Mouse (Mus musculus): ENCODE results near the gene Tmem95. TPM values are rescaled to one million over a fixed set of nuclear protein-coding genes. Genes with fewer than 3 reads are reported as not detected.

Gene Tmem95
- polyA plus RNA-seq (2015; fragmentation: Nextera tagmentation; extraction: Ambion mirVana) = not detected in 2 replicates

DNA sequence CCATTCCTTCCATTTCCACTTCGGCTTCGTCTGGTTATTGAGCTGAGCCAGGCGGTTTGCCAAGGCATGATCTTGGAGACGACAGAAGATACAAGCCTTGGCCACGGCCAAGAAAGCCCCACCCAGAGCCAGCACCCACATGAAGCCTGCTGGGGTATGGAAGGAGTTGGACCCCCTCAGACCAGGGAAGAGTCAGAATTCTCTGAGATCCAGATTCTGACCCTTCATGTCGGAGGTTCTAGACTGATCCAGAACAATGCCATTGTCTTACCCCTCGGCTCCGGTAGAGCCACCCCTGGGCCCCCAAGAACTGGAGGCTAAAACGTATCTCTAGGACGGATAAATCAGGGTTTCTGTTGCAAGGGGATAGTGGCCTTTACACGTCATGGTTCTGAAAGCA, at the start of gene Tmem95:
Gene Tmem95, minus strand, starts transcription at position 141 of the 400 bp plus-strand sequence.
- peaks cover 67% of the 10 kb centered on the region for H3K4me1 ChIP-seq (ENCODE audit: control insufficient read depth, low read depth, low read length)

DNA sequence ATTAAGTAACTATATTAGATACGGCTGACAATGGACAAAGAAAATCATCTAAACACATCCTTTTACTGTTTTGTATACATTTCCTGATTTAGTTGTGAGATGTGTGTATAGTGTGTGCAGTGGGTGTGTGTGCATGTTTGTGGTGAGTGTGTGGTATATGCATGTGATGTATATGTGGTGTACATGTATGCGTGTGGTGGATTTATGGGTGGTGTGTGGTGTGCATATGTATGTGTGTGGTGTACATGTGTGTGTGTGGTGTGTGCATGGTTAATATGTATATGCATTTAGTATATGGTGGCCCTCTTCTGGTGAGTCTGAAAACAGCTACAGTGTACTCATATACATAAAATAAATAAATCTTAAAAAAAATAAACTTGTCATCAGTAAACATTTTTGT, 49.7 kb upstream of the Tmem95 start:
- WGBS (ENCODE audit: insufficient replicate concordance) = 86% methylated on average over 2 of the region's 2 CpGs
- H3K27me3 ChIP-seq (ENCODE audit: control insufficient read depth, insufficient read depth, low read depth, low read length) = no peaks in the 10 kb centered on the region
- H3K4me2 ChIP-seq (ENCODE audit: low read depth, low read length) = no peak overlapping the region
- H3K4me3 ChIP-seq (ENCODE audit: low read depth, low read length) = no peak overlapping the region
- no peaks in the 10 kb centered on the region for H3K36me3 ChIP-seq (ENCODE audit: control insufficient read depth, insufficient read depth)
- H3K9ac ChIP-seq (ENCODE audit: low read depth, low read length) = no peak overlapping the region
- ATAC-seq (ENCODE audit: low read depth) = no peak
- no peak overlapping the region for H3K27ac ChIP-seq (ENCODE audit: low read length)
- H3K4me1 ChIP-seq (ENCODE audit: control insufficient read depth, low read depth, low read length) = peaks cover 17% of the 10 kb centered on the region
- H3K9me3 ChIP-seq (replicated peaks; ENCODE audit: control insufficient read depth, low read length) = no peaks in the 10 kb centered on the region

More for the DNA sequence above, at the start of gene Tmem95:
- Histone ChIP-seq H3K9me3 (replicated peaks; ENCODE audit: control insufficient read depth, low read length) (no peaks in the 10 kb centered on the region), H3K36me3 (ENCODE audit: control insufficient read depth, insufficient read depth) (no peaks in the 10 kb centered on the region), H3K4me3 (ENCODE audit: low read depth, low read length) (no peak within 1 kb of the TSS), H3K9ac (ENCODE audit: low read depth, low read length) (0 out of 2 replicates have a peak within 1 kb of the TSS, but pooled peaks have one; percentile 35), H3K27ac (ENCODE audit: low read length) (peak within 1 kb of the TSS; percentile 77), H3K4me2 (ENCODE audit: low read depth, low read length) (0 out of 2 replicates have a peak within 1 kb of the TSS, but pooled peaks have one; percentile 14), H3K27me3 (ENCODE audit: control insufficient read depth, insufficient read depth, low read depth, low read length) (no peaks in the 10 kb centered on the region)
- ATAC-seq (ENCODE audit: low read depth) = no peak
- 74% methylated on average over 11 of the region's 11 CpGs for WGBS (ENCODE audit: insufficient replicate concordance)

DNA sequence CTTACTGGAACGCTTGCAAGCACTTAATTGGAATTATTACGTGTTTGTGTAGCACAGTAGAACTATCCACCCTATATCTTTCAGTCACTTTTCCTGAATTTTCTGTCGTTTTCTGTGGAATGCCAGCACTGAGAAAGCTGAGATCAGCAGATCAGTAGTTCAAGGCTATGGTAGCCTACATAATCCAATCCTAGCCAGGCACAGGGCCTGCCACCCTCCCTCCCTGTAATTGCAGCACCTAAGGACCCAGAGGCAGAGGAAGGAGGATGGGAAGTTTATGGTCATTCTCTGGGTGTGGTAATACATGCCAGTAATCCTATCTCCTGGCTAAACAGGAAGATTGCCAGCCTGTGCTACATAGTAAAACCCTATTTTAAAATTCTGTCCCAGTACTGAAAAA, 45.0 kb upstream of the Tmem95 start:
- H3K4me3 ChIP-seq (ENCODE audit: low read depth, low read length) = peak overlapping the region; percentile 96
- peaks cover 13% of the 10 kb centered on the region for H3K36me3 ChIP-seq (ENCODE audit: control insufficient read depth, insufficient read depth)
- no peak for ATAC-seq (ENCODE audit: low read depth)
- no peaks in the 10 kb centered on the region for H3K9me3 ChIP-seq (replicated peaks; ENCODE audit: control insufficient read depth, low read length)
- H3K4me2 ChIP-seq (ENCODE audit: low read depth, low read length) = peak overlapping the region; percentile 92
- WGBS (ENCODE audit: insufficient replicate concordance) = 66% methylated on average over 3 of the region's 3 CpGs
- peak overlapping the region; percentile 99 for H3K27ac ChIP-seq (ENCODE audit: low read length)
- peak overlapping the region; percentile 80 for H3K9ac ChIP-seq (ENCODE audit: low read depth, low read length)
- H3K4me1 ChIP-seq (ENCODE audit: control insufficient read depth, low read depth, low read length) = peaks cover 37% of the 10 kb centered on the region
- no peaks in the 10 kb centered on the region for H3K27me3 ChIP-seq (ENCODE audit: control insufficient read depth, insufficient read depth, low read depth, low read length)

DNA sequence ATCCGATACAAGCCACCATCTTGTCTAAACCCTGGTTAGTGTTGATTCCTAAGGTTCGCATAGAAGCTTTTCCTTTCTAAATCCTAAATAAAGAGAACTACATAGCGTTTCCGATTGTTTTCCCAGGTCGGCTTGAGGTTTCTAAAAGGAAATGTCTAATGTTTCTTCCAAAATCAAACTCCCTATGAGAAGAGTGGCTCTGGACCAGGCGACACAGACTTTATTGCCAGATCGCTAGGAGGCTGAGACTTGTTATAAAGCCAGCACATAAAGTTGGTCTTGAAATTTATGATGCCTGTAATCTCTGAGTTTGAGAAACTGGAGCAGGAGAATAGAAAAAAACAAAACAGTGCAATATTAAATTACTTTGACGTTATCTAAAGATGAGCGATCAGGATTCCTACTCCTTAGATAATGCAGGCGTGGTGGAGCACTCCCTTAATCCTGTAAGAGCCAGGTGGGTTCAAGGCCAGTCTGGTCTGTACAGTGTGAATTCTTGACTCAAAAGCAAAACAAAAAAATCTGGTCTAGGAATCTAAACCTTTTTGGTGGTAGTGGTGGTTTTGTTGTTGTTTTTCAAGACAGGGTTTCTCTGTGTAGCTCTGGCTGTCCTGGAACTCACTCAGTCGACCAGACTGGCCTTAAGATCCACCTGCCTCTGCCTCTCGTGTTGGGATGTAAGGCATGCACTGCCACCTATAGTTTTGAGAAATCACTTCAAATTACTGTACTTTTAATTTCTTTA, 44.4 kb upstream of the Tmem95 start:
- 2% methylated on average over 12 of the region's 12 CpGs for WGBS (ENCODE audit: insufficient replicate concordance)

DNA sequence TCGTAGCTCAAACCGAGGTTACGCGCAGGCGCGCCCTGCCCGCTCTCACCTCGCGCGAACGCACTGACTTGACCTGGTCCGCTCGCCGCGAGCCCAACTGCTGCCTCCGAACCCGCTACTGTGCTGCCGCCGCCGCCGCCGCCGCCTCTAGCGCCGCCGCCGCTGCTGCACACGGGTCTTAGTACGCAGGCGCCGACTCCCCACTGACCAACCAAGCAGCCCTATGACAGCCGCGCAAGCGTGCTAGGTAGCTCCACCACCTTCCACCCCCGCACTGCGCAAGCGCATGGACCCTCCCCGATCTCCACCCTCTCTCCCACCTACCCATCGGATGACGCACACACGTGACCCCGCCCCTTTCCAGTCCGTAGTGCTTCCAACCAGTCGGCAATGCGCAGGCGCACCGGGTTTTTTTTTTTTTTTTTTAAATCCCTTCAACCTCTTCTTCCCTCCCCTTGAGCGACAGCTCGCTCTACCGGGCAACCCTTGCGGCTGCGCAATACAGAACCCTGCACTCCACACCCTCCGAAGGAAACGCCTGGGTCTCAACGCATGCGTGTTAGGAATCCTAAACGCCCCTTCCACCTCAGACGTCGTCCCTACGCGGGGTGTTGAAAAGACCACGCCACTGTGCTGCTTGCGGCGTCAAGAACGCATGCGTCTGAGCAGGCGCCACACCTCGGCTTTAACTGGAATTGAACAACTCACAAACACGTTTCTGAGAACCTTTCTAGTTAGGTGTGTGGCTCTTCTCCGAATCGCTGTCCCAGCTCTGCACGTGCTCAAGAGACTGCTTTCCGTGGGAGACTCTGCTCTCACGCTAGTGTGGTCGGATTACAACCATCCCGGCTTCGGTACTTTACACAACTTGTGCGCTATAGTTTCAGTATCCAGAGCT, 43.5 kb upstream of the Tmem95 start, which contains the start of gene Eif5a:
Gene Eif5a, minus strand, starts transcription at position 845 of the 898 bp plus-strand sequence.
- H3K4me1 ChIP-seq (ENCODE audit: control insufficient read depth, low read depth, low read length) = peaks cover 51% of the 10 kb centered on the region
- ATAC-seq (ENCODE audit: low read depth) = peak; percentile 90
- WGBS (ENCODE audit: insufficient replicate concordance) = under 1% methylated on average over 78 of the region's 78 CpGs
- H3K4me2 ChIP-seq (ENCODE audit: low read depth, low read length) = peak within 1 kb of the TSS; percentile 92
- no peaks in the 10 kb centered on the region for H3K9me3 ChIP-seq (replicated peaks; ENCODE audit: control insufficient read depth, low read length)
- H3K4me3 ChIP-seq (ENCODE audit: low read depth, low read length) = peak within 1 kb of the TSS; percentile 96
- peaks cover 25% of the 10 kb centered on the region for H3K36me3 ChIP-seq (ENCODE audit: control insufficient read depth, insufficient read depth)
- H3K9ac ChIP-seq (ENCODE audit: low read depth, low read length) = peak within 1 kb of the TSS; percentile 98
- peak within 1 kb of the TSS; percentile 99 for H3K27ac ChIP-seq (ENCODE audit: low read length)
- H3K27me3 ChIP-seq (ENCODE audit: control insufficient read depth, insufficient read depth, low read depth, low read length) = no peaks in the 10 kb centered on the region

More for the DNA sequence above, 44.4 kb upstream of the Tmem95 start:
- H3K4me3 ChIP-seq (ENCODE audit: low read depth, low read length) = peak overlapping the region; percentile 96
- peak overlapping the region; percentile 92 for H3K4me2 ChIP-seq (ENCODE audit: low read depth, low read length)
- H3K27ac ChIP-seq (ENCODE audit: low read length) = peak overlapping the region; percentile 99
- H3K9me3 ChIP-seq (replicated peaks; ENCODE audit: control insufficient read depth, low read length) = no peaks in the 10 kb centered on the region
- H3K9ac ChIP-seq (ENCODE audit: low read depth, low read length) = peak overlapping the region; percentile 80
- H3K27me3 ChIP-seq (ENCODE audit: control insufficient read depth, insufficient read depth, low read depth, low read length) = no peaks in the 10 kb centered on the region
- H3K36me3 ChIP-seq (ENCODE audit: control insufficient read depth, insufficient read depth) = peaks cover 19% of the 10 kb centered on the region
- peaks cover 43% of the 10 kb centered on the region for H3K4me1 ChIP-seq (ENCODE audit: control insufficient read depth, low read depth, low read length)
- no peak for ATAC-seq (ENCODE audit: low read depth)

GRCm38 (mm10) chr11:69920266-69921031, 42.6 kb upstream of the Tmem95 start:
- Histone ChIP-seq H3K27ac (ENCODE audit: low read length) (peak overlapping the region; percentile 99), H3K9ac (ENCODE audit: low read depth, low read length) (peak overlapping the region; percentile 98), H3K36me3 (ENCODE audit: control insufficient read depth, insufficient read depth) (peaks cover 33% of the 10 kb centered on the region), H3K27me3 (ENCODE audit: control insufficient read depth, insufficient read depth, low read depth, low read length) (no peaks in the 10 kb centered on the region), H3K4me2 (ENCODE audit: low read depth, low read length) (peak overlapping the region; percentile 90), H3K4me1 (ENCODE audit: control insufficient read depth, low read depth, low read length) (peaks cover 60% of the 10 kb centered on the region), H3K9me3 (replicated peaks; ENCODE audit: control insufficient read depth, low read length) (no peaks in the 10 kb centered on the region), H3K4me3 (ENCODE audit: low read depth, low read length) (peak overlapping the region; percentile 96)
- ATAC-seq (ENCODE audit: low read depth) = peak; percentile 7
- WGBS (ENCODE audit: insufficient replicate concordance) = under 1% methylated on average over 47 of the region's 65 CpGs

GRCm38 (mm10) chr11:69919661-69920265, 41.9 kb upstream of the Tmem95 start:
- Histone ChIP-seq H3K4me3 (ENCODE audit: low read depth, low read length) (peak overlapping the region; percentile 96), H3K27ac (ENCODE audit: low read length) (peak overlapping the region; percentile 99), H3K9ac (ENCODE audit: low read depth, low read length) (peak overlapping the region; percentile 98), H3K9me3 (replicated peaks; ENCODE audit: control insufficient read depth, low read length) (no peaks in the 10 kb centered on the region), H3K4me1 (ENCODE audit: control insufficient read depth, low read depth, low read length) (peaks cover 66% of the 10 kb centered on the region), H3K36me3 (ENCODE audit: control insufficient read depth, insufficient read depth) (peaks cover 38% of the 10 kb centered on the region), H3K4me2 (ENCODE audit: low read depth, low read length) (peak overlapping the region; percentile 90), H3K27me3 (ENCODE audit: control insufficient read depth, insufficient read depth, low read depth, low read length) (no peaks in the 10 kb centered on the region)
- WGBS (ENCODE audit: insufficient replicate concordance) = under 1% methylated on average over 17 of the region's 17 CpGs
- ATAC-seq (ENCODE audit: low read depth) = peak; percentile 41

DNA sequence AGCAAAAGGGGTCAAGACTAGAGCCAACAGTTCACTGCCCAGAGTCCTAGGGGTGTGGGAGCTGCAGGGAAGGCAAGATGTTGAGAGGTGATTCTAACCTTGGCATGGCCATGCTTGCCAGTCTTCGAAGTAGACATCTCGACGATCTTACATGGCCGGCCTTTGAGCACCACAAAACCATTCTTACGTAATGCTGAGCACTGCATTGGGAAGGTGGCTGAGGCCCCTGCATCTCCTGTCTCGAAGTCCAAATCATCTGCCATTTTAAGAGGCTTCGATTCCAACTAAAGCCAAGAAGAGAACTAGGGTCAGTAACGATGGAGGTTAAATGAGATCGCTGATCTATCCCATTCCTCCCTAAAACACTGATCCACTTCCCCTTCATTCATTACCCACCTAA, 41.2 kb upstream of the Tmem95 start:
- Histone ChIP-seq H3K4me2 (ENCODE audit: low read depth, low read length) (peak overlapping the region; percentile 90), H3K27me3 (ENCODE audit: control insufficient read depth, insufficient read depth, low read depth, low read length) (no peaks in the 10 kb centered on the region), H3K4me3 (ENCODE audit: low read depth, low read length) (peak overlapping the region; percentile 96), H3K27ac (ENCODE audit: low read length) (peak overlapping the region; percentile 99), H3K36me3 (ENCODE audit: control insufficient read depth, insufficient read depth) (peaks cover 38% of the 10 kb centered on the region), H3K9ac (ENCODE audit: low read depth, low read length) (peak overlapping the region; percentile 98), H3K9me3 (replicated peaks; ENCODE audit: control insufficient read depth, low read length) (no peaks in the 10 kb centered on the region), H3K4me1 (ENCODE audit: control insufficient read depth, low read depth, low read length) (peaks cover 64% of the 10 kb centered on the region)
- 39% methylated on average over 9 of the region's 9 CpGs for WGBS (ENCODE audit: insufficient replicate concordance)
- no peak for ATAC-seq (ENCODE audit: low read depth)
